Mouse (Mus musculus): Measurements from ENCODE around the gene Zfp398.
"Not testable (repeated sequence)": the region's sequence is repeated elsewhere in the genome, so short reads cannot be mapped to it uniquely, and the experiment has no call there.

The Zfp398 gene

DNA sequence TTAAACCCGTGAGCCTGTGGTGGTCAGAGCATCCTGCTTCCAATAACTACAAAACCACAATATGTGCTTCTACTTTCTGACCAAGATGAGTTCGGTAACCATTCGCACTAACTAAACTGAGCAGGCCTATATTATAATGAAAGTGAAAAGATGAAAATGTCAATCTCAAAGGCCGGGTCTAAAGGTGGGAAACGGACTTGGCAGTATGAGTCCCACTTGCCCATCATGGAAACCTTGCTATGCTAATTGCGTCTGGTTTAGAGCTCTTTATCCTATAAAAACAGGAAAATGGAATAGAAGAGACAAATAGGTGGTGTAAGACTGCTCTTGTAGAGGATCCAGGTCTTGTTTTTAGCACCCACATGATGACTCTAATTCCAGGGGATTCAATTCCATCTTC is 13.7 kb upstream of the Zfp398 start:
- intact Hi-C loops (cut with DNase I) = no loop called here

DNA sequence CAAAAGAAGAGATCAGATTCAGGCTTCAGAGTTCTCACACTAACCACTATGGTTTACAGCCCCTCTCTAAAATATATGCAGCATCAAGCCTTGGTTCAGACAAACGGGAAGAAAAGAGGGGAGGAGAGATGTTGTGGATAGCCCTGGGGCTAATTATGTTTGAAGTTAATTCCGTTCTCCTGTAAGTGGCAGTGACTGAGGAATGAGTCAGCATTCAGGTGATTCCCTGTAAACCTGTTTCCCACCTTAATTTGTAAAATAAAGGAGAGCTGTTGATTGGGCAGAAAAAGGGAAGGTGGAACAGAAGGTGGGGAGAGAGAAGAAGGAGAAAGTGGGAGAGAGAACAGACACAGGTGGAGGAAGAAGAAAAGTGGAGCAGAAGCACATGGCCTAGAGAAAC is 11.2 kb upstream of the Zfp398 start:
- intact Hi-C loops (cut with DNase I) = no loop called here

DNA sequence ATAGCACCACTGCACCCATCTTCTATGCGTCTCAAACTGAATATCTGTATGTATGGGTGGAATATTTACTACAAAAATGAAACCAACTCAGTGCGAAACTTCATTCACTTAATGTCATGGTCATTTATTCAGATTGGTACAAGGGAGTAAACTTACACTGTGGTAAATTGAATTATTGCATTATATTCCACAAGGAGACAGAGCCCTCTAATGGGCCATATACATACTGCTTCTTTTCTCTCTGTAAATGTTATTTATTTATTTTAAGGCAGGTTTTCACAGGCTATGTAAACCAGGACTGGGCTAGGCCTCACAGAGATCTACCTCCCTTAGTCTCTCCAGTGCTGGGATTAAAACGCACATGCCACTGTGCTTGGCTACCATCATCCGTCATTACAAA is 8.0 kb upstream of the Zfp398 start:
- intact Hi-C loops (cut with DNase I) = loop anchor here (2.0 kb wide), 1 partner anchor 29 kb away; no protein-coding TSS in a partner anchor

DNA sequence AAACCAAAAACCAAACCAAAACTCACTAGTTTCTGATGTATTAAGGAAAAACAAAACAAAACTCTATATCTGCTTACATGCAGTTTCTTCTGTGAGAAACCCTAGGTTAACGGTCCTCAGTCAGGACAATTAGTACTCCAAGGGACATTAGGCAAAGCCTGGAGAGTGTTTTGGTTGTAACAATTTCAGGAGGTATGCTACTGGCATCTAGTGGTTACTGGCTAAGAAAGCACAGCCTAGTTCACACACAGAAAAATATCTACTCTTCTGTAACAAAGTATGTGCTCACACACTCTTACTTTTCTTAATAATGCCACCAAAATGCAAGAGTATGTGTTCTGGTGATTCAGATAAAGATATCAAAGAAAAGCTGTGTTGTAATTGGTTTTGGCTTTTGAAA is 6.5 kb upstream of the Zfp398 start:
- intact Hi-C loops (cut with DNase I) = no loop called here

DNA sequence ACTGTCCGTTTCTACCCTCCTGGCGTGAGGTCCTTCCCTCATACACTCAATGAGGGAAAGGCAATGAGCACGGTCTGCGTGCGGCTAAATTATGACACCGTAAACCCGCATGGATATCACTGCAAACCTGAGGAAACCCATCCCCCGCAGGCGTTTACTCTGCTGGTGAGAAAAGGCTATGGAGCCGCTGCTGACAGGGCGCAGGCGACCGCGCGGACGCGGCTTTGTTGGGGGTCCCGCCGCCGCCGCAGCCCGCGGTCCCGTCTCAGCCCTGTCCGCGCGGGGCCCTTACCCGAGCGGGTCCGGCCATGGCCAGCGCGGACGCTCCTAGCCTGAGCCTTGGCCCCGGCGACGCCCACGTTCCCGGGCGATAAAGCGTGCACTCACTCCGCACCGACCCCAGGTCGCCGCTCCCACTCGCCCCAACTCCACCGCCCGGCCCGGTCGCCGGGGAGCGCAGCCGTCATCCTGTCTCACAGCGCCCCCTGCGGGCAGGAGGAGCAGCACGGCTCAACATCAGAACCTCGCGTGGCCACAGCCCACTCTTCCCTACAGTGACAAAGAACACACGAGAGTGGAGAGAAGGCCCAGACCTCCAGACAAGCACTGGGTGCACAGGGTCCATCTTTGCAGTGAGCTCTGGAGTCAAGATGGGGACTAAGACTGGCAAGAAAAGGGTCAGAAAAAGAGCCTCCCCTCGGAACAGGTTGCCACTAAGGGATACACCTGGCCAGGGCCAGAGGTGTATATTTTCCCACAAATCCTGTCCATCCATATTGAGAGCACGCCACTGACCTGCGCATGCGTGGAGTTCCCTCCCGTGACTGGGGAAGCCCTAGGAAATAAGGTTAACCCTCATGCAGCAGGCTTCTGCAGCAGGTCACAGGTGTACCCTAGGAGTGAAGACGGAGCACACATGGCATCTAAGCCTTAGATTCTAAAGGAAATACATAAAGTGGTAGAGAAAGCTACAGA is 5.1 kb upstream of the Zfp398 start, which contains the start of gene Zfp786:
Gene Zfp786 (minus strand): TSS at position 764 of the 975 bp plus-strand sequence.
- intact Hi-C loops (cut with DNase I) = no loop called here

DNA sequence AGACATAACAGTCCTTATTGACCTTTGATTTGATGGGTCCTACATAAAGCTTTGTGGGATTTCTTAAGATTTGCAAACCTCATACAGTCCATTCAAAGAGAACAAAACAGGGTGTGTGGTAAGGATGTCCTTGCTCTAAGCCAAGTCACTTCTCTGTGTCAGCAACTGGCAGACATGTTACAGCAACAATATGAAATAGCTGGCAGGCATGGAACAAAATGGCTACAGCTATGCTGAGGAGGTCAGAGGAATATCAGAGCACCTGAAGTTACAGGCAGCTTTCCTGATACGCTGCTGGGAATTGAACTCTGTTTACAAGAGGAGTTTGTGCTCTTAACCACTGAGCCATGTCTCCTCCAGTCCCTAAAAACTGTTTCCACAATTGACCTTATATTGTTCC is 3.2 kb upstream of the Zfp398 start:
- intact Hi-C loops (cut with DNase I) = no loop called here

DNA sequence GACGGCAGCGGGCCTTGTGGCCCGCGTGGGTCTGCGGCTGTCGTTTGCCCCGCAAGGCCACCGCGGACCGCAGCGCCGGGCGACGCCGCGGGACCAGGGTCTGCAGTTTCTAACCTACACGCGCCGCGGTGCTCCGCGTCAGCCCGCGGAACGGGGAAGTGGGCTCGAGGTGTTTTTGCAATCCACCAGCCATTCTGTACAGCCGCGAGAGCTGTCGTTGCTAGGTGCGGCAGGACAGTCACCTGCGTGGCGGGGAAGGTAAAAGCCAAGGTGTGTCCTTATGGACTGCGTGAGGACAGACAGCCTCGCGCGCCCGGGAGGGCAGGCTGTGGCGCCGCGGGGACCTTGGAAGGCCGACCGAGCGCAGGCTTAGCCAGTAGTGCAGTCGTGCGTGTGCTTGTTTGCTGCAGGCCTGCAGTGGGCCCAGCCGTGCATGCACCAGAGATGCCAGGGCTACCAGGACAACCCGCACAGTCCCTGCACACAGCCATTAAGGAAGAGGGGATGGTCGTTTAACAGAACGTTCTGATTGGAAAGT is 592 bp downstream of the Zfp398 start:
- intact Hi-C loops (cut with DNase I) = loop anchor here (5.0 kb wide), 1 partner anchor 41 kb away; the partner anchor contains the start of gene Zfp282

DNA sequence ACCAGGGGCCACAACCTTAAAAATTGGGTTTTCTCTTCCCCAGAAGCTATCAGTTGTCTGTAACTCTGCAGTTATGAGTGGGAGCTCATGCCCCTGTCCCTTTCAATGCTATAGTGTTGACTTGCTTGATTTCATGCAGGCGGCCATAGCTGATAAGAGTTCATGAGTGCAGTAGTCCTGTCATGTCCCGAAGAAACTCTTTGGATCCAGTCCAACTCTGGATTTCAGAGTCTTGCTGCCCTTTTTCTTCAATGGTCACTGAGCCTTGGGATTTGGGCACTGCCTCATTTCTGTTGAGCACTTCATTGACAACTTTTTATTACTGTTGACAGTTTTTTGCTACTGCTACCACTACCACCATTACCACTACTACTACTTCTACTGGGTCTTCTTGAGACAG is 2.2 kb downstream of the Zfp398 start:
- intact Hi-C loops (cut with DNase I) = loop anchor here (5.0 kb wide), 1 partner anchor 40 kb away; the partner anchor contains the start of gene Zfp282

DNA sequence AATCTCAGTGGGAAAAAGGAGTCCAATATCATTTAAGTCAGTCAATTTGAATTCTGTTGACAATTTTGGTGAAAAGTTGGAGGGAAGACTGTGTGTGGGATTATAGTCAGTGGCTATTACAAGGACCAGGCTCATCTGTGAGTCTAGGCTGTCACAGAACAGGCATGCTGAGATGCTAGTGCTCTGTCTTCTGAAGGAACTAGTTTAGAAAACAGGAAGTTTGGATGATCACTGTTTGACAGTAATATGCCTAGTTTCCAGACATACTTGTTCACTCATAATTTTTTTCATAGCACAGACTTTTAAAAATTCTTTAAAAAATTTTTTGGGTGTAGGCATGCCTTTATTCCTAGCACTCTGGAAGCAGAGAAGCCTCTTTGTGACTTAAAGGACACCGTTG is 5.6 kb downstream of the Zfp398 start:
- intact Hi-C loops (cut with DNase I) = no loop called here

DNA sequence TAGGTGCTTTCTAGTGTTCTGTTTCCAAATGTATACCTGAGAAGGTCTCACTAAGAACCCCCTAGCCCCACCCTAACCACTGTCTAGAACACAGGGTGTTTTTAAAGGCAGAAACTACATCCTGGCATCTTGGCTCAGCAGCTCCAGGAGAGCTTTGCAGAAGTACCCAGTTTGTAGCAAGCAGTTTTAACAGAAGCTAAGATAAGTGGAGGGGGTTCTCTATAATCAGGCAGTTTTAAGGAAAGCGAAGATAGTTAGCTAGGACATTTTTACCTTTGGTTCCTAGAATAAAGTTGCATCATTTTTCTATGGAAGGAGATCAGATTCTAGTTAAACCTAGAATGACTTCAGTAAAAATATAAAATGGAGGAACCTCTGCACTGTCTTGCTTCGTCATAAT is 6.4 kb downstream of the Zfp398 start:
- intact Hi-C loops (cut with DNase I) = no loop called here

DNA sequence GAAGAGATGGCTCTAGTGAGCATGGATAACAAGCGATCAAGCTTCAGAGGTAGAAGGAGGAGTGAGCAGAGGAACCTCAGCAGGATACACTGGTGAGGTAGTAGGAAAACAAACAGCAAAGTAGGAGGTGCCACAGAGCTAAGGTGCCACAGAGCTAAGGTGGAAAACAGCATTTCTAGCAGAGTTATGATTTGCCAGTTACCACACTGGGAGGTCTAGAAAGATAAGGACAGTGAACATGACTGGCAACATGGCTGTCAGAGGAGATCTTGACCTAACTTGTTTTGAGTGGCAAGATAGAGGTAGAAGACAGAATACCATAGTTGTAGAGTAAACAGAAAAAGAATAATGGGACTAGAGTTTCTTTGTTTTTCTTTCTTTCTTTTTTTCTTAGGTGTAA is 6.9 kb downstream of the Zfp398 start:
- intact Hi-C loops (cut with DNase I) = no loop called here

DNA sequence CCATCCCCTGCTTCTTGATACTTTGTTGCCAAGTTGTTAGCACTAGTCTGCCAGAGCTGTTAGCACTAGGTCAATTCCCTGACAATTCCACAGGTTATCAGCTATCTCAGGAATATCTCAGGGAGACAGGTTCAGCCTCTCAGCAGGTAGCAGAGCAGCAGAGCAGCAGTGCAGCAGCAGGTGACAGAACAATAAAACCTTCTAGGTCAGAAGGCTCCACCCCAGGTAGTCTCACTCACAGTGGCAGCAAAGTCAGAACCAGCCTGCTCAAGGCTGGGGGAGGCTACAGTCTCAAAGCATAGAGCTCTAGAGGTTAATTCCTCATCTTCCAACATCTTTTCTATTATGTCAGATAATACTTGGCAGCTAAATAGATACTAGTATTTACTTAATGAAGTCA is 10.3 kb downstream of the Zfp398 start:
- intact Hi-C loops (cut with DNase I) = no loop called here

DNA sequence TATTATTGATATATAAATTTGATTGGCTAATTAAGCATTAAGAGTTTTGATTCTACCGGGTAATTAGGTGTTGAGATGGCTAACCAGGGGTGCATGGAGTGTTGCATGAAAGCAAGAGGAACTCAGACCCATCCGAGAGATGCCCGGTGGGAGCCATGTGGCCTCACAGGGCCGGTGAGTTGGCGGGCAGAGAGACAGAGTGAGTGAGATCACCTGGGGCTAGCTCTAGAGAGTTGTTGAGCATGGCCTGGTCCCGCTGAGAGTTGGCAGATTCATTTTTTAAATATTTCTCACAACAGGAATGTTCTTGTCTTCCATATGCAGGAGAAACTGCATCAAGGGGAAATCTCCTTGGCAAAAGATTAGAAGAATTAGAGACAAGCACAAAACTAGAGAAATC is 21.8 kb downstream of the Zfp398 start:
- intact Hi-C loops (cut with DNase I) = no loop called here

DNA sequence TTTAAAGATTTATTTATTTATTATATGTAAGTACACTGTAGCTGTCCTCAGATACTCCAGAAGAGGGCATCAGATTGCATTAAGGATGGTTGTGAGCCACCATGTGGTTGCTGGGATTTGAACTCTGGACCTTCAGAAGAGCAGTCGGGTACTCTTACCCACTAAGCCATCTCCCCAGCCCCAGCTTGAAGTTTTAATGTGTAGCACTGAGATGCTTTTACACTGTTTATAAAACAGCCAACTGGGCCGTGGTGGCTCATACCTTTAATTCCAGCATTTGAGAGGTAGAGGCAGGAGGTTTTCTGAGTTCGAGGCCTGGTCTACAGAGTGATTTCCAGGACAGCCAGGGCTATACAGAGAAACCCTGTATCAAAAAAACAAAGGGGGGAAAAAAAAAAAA is 22.3 kb downstream of the Zfp398 start:
- intact Hi-C loops (cut with DNase I) = not testable (repeated sequence)

DNA sequence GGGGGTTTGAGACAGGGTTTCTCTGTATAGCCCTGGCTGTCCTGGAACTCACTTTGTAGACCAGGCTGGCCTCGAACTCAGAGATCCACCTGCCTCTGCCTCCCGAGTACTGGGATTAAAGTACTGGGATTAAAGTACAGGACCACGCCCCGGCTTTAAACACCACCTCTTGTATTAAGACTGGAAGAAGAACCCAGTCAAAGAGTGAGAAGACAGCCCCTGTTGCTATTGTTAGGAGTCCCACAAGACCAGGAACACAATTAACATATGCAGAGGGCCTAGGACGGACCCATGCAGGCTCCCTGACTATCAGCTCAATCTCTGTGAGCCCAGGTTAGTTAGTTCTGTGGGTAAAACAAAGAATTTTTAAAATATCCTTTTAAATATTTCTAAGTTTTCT is 36.8 kb downstream of the Zfp398 start:
- intact Hi-C loops (cut with DNase I) = no loop called here

DNA sequence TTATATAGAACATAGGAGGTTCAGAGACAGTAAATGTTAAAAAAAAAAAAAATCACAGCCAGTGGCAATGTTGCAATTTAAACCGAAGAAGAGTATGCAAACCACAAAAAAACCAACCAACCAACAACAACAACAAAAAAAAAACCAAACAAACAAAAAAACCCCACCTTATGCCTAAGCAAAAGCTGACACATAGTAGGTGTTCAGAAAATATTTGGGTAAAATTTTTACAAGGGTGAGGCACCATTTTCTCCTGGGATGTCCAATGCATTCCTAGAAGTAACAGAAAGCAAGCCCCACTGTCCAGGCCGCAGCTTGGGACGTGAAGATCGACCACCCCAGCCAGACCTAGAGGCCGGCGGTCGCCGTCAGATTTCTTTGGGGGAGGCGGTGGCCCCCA is 41.6 kb downstream of the Zfp398 start, which contains the start of gene Zfp282:
Gene Zfp282 (plus strand): TSS at position 147 of the 400 bp plus-strand sequence.
- intact Hi-C loops (cut with DNase I) = loop anchor here (5.0 kb wide), 2 partner anchors 40 to 45 kb away; partner anchors contain the start of genes Zfp212 and Zfp398

DNA sequence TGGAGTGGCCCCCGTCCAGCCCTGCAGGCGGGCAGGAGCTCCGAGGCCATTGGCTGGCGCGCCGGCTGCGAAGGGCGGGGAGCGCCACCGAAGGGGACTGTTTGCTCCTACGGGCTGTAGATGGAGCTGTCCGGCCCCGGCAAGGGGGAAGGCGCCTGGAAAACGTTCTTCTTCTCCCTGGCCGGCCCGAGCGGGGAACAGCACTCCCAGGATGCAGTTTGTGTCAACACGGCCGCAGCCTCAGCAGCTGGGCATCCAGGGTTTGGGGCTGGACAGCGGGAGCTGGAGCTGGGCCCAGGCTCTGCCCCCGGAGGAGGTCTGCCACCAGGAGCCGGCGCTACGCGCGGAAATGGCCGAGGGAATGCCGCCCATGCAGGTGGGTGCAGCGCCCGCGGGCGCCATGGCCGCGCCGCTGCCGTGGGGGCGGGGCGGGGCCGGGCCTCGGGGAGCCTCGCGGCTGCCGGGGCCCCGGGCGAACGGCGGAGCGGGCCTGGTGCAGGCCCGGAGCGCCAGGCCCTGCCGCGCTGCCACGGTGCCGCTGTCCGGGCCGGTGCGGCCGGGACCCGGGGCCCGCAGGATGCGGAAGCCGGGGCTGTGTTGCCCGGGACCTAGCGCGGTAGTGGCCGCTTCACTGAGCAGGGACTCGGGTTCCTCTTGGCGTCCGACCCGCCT is 42.1 kb downstream of the Zfp398 start:
- intact Hi-C loops (cut with DNase I) = loop anchor here (5.0 kb wide), 2 partner anchors 40 to 45 kb away; partner anchors contain the start of genes Zfp212 and Zfp398

DNA sequence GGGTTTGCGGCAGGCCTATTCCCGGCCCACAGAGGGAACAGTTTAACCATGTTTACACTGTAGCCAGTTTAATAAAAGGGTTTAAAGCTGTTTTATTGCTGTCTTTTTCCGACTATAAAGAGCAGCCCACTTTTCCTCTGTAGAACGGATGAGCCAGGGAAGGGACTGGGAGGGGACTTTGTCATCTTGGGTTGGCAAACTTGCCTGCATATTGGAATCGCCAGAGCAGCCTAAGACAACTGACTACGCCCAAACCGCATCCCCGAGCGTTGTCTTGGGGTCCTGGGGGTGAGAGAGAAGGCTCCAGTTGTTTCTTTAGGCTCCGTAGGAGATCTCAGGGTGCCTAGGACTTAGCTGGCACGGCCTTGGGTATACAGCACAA is 42.7 kb downstream of the Zfp398 start:
- intact Hi-C loops (cut with DNase I) = loop anchor here (5.0 kb wide), 2 partner anchors 41 to 44 kb away; partner anchors contain the start of genes Zfp212 and Zfp398

DNA sequence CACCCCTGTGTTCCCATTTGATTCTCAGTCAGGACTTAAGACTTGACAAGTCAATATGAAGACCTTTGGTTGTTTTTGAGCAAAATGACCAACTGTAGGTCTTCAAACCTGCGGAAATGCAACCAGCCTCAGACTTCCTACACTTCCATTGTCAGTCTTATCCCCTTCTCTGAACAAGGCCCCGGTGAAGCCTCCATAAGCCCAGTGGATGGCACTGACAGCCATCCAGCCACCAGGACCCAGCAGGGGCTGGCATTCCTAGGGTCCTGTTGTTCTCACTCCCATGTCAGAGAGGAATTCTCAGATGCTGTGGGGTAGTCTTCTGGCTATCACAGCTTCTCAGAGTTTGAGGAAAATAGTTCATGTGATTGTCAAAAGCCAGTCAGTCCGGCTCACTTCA is 43.1 kb downstream of the Zfp398 start:
- intact Hi-C loops (cut with DNase I) = loop anchor here (5.0 kb wide), 2 partner anchors 41 to 44 kb away; partner anchors contain the start of genes Zfp212 and Zfp398

DNA sequence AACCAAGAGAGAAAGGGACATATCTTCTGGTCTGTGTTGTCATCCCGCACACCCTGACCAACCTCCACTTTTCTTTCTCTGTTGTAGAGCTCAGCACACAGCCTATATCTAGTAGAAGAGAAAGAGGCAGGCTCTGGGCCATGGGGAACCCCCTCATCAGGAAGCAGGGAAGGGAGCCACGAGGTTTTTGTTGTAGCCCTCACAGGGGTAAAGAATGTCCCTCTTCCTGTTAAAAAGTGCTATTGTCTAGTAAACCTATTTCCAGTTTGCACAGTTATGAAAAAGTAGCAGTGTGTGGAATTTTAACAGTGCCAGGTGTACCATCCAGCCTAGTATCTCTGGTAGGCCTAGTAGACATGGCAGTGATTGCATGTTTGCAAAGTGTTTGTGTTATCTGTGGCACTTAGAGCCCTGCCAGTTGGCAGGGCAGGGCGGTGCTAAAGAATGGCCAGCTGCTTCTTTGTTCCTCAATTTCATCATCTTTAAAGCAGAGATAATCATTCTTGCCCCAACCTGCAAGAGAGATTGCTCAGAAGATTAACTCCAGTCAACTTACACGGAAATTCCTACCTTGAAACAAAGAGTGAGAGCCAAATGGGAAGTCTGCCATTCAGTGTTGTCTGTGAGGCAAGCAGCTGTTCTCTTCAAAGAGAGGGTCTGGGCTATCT is 43.7 kb downstream of the Zfp398 start:
- intact Hi-C loops (cut with DNase I) = loop anchor here (5.0 kb wide), 2 partner anchors 42 to 43 kb away; partner anchors contain the start of genes Zfp212 and Zfp398

DNA sequence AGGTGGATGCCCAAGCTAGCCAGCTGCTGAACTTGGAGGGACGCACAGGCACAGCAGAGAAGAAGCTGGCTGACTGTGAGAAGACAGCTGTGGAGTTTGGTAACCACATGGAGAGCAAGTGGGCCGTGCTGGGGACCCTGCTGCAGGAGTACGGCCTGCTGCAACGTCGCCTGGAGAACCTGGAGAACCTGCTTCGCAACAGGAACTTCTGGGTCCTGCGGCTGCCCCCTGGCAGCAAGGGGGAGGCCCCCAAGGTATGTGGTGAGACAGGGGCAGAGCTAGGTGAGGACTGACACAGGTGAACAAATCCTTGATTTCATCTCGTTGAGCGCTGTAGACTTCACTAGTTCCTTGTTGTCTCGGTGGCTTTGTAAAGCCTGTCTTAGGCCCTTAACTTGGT is 44.7 kb downstream of the Zfp398 start:
- intact Hi-C loops (cut with DNase I) = no loop called here

Measured in adrenal gland (tissue).